Mouse (Mus musculus) frontal cortex, postnatal 14 days (tissue): ENCODE data around the gene Mttp.
"Not testable (repeated sequence)": the region's sequence is repeated elsewhere in the genome, so short reads cannot be mapped to it uniquely, and the experiment has no call there.

Experiments
- DNase-seq, 2 experiments: peaks; one replicate each; pipeline ENCODE4 v3.0.0; 2022; ENCODE audit warnings: low spot score in 2 of 2

Gene Mttp

GRCm38 (mm10) chr3:138144642-138145171 lies at the start of gene Mttp:
TSS of gene Mttp (minus strand) at chr3:138144968.
- peak; percentile 39 to 79 for DNase-seq

GRCm38 (mm10) chr3:138193683-138194302 lies 49.0 kb upstream of the Mttp start, which contains the start of gene 4930579F01Rik:
TSS of gene 4930579F01Rik (minus strand) at chr3:138193825.
- DNase-seq, result no peak

- DNase-seq, result no peak
Observed at GRCm38 (mm10) chr3:138192260-138192659, 47.5 kb upstream of the Mttp start.

GRCm38 (mm10) chr3:138185995-138186930 lies 41.5 kb upstream of the Mttp start:
- no peak for DNase-seq

GRCm38 (mm10) chr3:138185290-138185689 lies 40.5 kb upstream of the Mttp start:
- DNase-seq, result no peak

GRCm38 (mm10) chr3:138183371-138183770 lies 38.6 kb upstream of the Mttp start:
- no peak for DNase-seq

GRCm38 (mm10) chr3:138182019-138182418 lies 37.3 kb upstream of the Mttp start:
- no peak for DNase-seq

- no peak for DNase-seq
Observed at GRCm38 (mm10) chr3:138175551-138175950, 30.8 kb upstream of the Mttp start.

- no peak for DNase-seq
Observed at GRCm38 (mm10) chr3:138173291-138173690, 28.5 kb upstream of the Mttp start.

GRCm38 (mm10) chr3:138162553-138163183 lies 17.9 kb upstream of the Mttp start:
- no peak for DNase-seq

GRCm38 (mm10) chr3:138161623-138162022 lies 16.9 kb upstream of the Mttp start:
- no peak for DNase-seq

GRCm38 (mm10) chr3:138156651-138157050 lies 11.9 kb upstream of the Mttp start:
- DNase-seq, result no peak

- no peak for DNase-seq
Observed at GRCm38 (mm10) chr3:138155062-138155461, 10.3 kb upstream of the Mttp start.

GRCm38 (mm10) chr3:138148811-138149210 lies 4.0 kb upstream of the Mttp start:
- no peak for DNase-seq

GRCm38 (mm10) chr3:138144060-138144641 lies 617 bp downstream of the Mttp start:
- no peak for DNase-seq

GRCm38 (mm10) chr3:138143315-138144059 lies 1.3 kb downstream of the Mttp start, which contains the start of gene Trmt10a:
TSS of gene Trmt10a (plus strand) at chr3:138143448.
- DNase-seq, result peak; percentile 95 to 98

- DNase-seq, result no peak
Observed at GRCm38 (mm10) chr3:138142733-138143314, 1.9 kb downstream of the Mttp start.

- DNase-seq, result no peak
Observed at GRCm38 (mm10) chr3:138142052-138142732, 2.6 kb downstream of the Mttp start.

GRCm38 (mm10) chr3:138139663-138140062 lies 5.1 kb downstream of the Mttp start:
- DNase-seq, result no peak

GRCm38 (mm10) chr3:138138146-138138545 lies 6.6 kb downstream of the Mttp start:
- not testable (repeated sequence) for DNase-seq
